Mouse (Mus musculus): Measurements from ENCODE around the gene Edem3.

DNA sequence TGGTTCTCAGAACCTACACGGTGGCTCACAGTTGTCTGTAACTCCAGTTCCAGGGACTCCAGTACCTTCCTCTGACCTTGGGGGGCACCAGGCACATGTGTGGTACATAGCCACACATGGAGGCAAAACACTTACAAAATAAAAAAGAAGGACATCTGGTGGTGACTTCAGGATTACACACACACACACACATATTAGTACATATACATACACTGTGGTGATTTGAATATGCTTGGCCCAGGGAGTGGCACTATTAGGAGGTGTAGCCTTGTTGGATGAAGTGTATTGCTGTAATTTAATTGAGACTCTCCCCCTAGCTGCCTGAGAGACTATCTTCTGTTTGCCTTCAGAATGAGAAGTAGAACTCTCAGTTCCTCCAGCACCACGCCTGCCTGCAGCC, 93.1 kb downstream of the Edem3 start:
- no peak for TF ChIP-seq CTCF (IDR thresholded peaks at IDR 0.05; ENCODE audit: extremely low read depth, insufficient read length, insufficient replicate concordance, low read depth, low read length)
- TF ChIP-seq POLR2A (IDR thresholded peaks at IDR 0.05; ENCODE audit: low read depth, low read length): no peak

All from small intestine, adult 2 months (tissue).